8 mouse cellular contexts compared by ENCODE assay signal in the genomic region with DNA sequence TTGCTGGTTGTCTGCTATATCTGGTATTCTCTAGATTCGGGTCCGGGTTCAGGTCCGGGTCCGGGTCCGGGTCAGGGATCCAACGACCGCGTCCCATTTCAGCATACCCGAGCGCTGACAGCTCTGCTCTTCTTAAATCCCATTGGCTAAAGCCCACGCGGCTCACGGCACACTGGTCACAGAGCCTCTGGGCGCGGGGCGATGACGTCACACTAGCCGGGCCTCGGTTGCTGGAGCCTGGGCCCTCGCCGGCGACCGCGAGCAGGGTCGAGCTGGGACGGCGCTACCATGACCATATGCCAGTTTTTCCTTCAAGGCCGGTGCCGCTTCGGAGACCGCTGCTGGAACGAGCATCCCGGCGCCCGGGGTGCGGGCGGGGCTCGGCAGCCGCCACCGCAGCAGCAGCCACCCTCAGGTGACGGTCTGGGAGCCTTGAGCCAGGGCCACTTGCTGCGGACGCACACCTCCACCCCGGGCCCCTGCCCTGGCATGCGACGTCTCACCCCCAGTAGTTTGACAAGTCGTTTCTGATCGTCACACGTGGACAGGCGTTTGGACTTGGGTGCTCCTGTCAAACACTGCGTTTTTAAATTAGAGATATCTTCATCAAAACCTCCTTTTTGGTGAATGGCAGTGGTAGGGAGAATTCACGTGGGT. TPM values are rescaled to one million over a fixed set of nuclear protein-coding genes. Genes with fewer than 3 reads are reported as not detected.
A peak's percentile ranks its signal among the peaks of the same experiment; 100 is the strongest.
DNase-seq lines count a peak whose midpoint lies in the region; ATAC-seq lines count a peak whose summit lies in the region.

A gene (plus strand): TSS at position 175 of the 657 bp plus-strand sequence.

- ATAC-seq in heart, embryonic 13.5 days (ENCODE audit: extremely low read depth, insufficient number of reproducible peaks, low FRiP score, low TSS enrichment), result peak; percentile 94
- peak; percentile 97 for ATAC-seq in liver, embryonic 12.5 days
- ATAC-seq in stomach, embryonic 15.5 days (ENCODE audit: insufficient read depth, low FRiP score, low read depth), result peak; percentile 98

- H3K27ac ChIP-seq in brown adipose tissue, adult 24 weeks (replicated peaks; ENCODE audit: low read depth, low read length), result peak within 1 kb of the TSS; percentile 15
- H3K27ac ChIP-seq in heart, embryonic 13.5 days (replicated peaks), result peak within 1 kb of the TSS; percentile 78
- H3K27ac ChIP-seq in liver, embryonic 12.5 days, result peak within 1 kb of the TSS; percentile 63
- peak within 1 kb of the TSS; percentile 68 for H3K27ac ChIP-seq in stomach, embryonic 15.5 days

- peak; percentile 94 for DNase-seq in CD4-positive, CD25-positive, alpha-beta regulatory T cell, adult 2 months (ENCODE audit: low read depth, low spot score)
- peak; percentile 19 for DNase-seq in fat pad, adult 2 months (ENCODE audit: extremely low read depth, low read depth, low spot score)
- peak; percentile 98 for DNase-seq in kidney, postnatal 10 days
- peak; percentile 85 to 91 for DNase-seq in natural killer cell, adult 2 months (ENCODE audit: low spot score in 2 of 2)

- WGBS in heart, embryonic 13.5 days, result under 1% methylated on average over 52 of the region's 52 CpGs
- WGBS in liver, embryonic 12.5 days (ENCODE audit: insufficient replicate concordance), result under 1% methylated on average over 52 of the region's 52 CpGs
- WGBS in stomach, embryonic 15.5 days, result under 1% methylated on average over 52 of the region's 52 CpGs

- H3K4me3 ChIP-seq in brown adipose tissue, adult 24 weeks (ENCODE audit: insufficient read depth, low read depth, low read length), result peak within 1 kb of the TSS; percentile 73
- peak within 1 kb of the TSS; percentile 87 for H3K4me3 ChIP-seq in heart, embryonic 13.5 days
- H3K4me3 ChIP-seq in liver, embryonic 12.5 days, result peak within 1 kb of the TSS; percentile 71
- H3K4me3 ChIP-seq in stomach, embryonic 15.5 days (replicated peaks), result peak within 1 kb of the TSS; percentile 93

- no peaks in the 10 kb centered on the region for H3K27me3 ChIP-seq in heart, embryonic 13.5 days (replicated peaks)
- no peaks in the 10 kb centered on the region for H3K27me3 ChIP-seq in liver, embryonic 12.5 days (replicated peaks)
- H3K27me3 ChIP-seq in stomach, embryonic 15.5 days (replicated peaks), result no peaks in the 10 kb centered on the region

- H3K9me3 ChIP-seq in heart, embryonic 13.5 days, result no peaks in the 10 kb centered on the region
- H3K9me3 ChIP-seq in liver, embryonic 12.5 days (replicated peaks), result no peaks in the 10 kb centered on the region
- no peaks in the 10 kb centered on the region for H3K9me3 ChIP-seq in stomach, embryonic 15.5 days

- H3K4me1 ChIP-seq in brown adipose tissue, adult 24 weeks (ENCODE audit: control insufficient read depth, insufficient read depth, insufficient read length, low read length), result no peaks in the 10 kb centered on the region
- peaks cover 13% of the 10 kb centered on the region for H3K4me1 ChIP-seq in heart, embryonic 13.5 days
- peaks cover 16% of the 10 kb centered on the region for H3K4me1 ChIP-seq in liver, embryonic 12.5 days
- H3K4me1 ChIP-seq in stomach, embryonic 15.5 days, result peaks cover 3% of the 10 kb centered on the region; the same call in 1 of the 2 replicates

- H3K9ac ChIP-seq in heart, embryonic 13.5 days, result peak within 1 kb of the TSS; percentile 96
- H3K9ac ChIP-seq in liver, embryonic 12.5 days, result peak within 1 kb of the TSS; percentile 87
- peak within 1 kb of the TSS; percentile 92 for H3K9ac ChIP-seq in stomach, embryonic 15.5 days

- peaks cover 29% of the 10 kb centered on the region for H3K36me3 ChIP-seq in heart, embryonic 13.5 days
- peaks cover 31% of the 10 kb centered on the region for H3K36me3 ChIP-seq in liver, embryonic 12.5 days
- H3K36me3 ChIP-seq in stomach, embryonic 15.5 days, result no peaks in the 10 kb centered on the region

- peak within 1 kb of the TSS; percentile 79 for H3K4me2 ChIP-seq in heart, embryonic 13.5 days
- H3K4me2 ChIP-seq in liver, embryonic 12.5 days, result peak within 1 kb of the TSS; percentile 84
- peak within 1 kb of the TSS; percentile 73 for H3K4me2 ChIP-seq in stomach, embryonic 15.5 days

RNA-seq across cellular contexts. Expression of the gene that starts here (rescaled TPM):
- 4.1 and 5.3 TPM in 2 replicates for polyA plus RNA-seq in brown adipose tissue, adult 24 weeks (2012; ENCODE audit: insufficient read depth, insufficient read length, missing spikeins)
- polyA plus RNA-seq in heart, embryonic 13.5 days (2015; fragmentation: Nextera tagmentation; extraction: Ambion mirVana), result 11.7 and 12.7 TPM in 2 replicates
- 13.2 and 13.8 TPM in 2 replicates for polyA plus RNA-seq in liver, embryonic 12.5 days (2016; fragmentation: Nextera tagmentation; extraction: Ambion mirVana)
- 12.9 and 13.5 TPM in 2 replicates for polyA plus RNA-seq in stomach, embryonic 15.5 days (2015; fragmentation: Nextera tagmentation; extraction: Ambion mirVana)

Comparison
In these comparisons a context has a peak if more than half of its experiments do, and no peak if none do; other contexts are left out.
1. Peak in every context shown above with its lines: DNase-seq, ATAC-seq, H3K4me3 ChIP-seq and H3K27ac ChIP-seq.
2. DNase-seq: peak in every context shown above with its lines; median percentile 98 in kidney, postnatal 10 days; 94 in CD4-positive, CD25-positive, alpha-beta regulatory T cell, adult 2 months; 88 in natural killer cell, adult 2 months; 19 in fat pad, adult 2 months.
3. H3K27ac ChIP-seq: peak in every context shown above with its lines; median percentile 78 in heart, embryonic 13.5 days; 68 in stomach, embryonic 15.5 days; 63 in liver, embryonic 12.5 days; 15 in brown adipose tissue, adult 24 weeks.